Mouse (Mus musculus): ENCODE data around the gene Dapp1.

GRCm38 (mm10) chr3:138030563-138030962, 49.2 kb upstream of the Dapp1 start:
- TF ChIP-seq CTCF (IDR thresholded peaks at IDR 0.05; ENCODE audit: low read depth, low read length) (no peak), POLR2A (IDR thresholded peaks at IDR 0.05; ENCODE audit: borderline replicate concordance, low read depth, low read length) (no peak)

All from bone marrow macrophage, adult 2 months (primary cell).